Mouse (Mus musculus): ENCODE data around the gene Havcr2.
"Not testable (repeated sequence)": the region's sequence is repeated elsewhere in the genome, so short reads cannot be mapped to it uniquely, and the experiment has no call there.

The Havcr2 gene

DNA sequence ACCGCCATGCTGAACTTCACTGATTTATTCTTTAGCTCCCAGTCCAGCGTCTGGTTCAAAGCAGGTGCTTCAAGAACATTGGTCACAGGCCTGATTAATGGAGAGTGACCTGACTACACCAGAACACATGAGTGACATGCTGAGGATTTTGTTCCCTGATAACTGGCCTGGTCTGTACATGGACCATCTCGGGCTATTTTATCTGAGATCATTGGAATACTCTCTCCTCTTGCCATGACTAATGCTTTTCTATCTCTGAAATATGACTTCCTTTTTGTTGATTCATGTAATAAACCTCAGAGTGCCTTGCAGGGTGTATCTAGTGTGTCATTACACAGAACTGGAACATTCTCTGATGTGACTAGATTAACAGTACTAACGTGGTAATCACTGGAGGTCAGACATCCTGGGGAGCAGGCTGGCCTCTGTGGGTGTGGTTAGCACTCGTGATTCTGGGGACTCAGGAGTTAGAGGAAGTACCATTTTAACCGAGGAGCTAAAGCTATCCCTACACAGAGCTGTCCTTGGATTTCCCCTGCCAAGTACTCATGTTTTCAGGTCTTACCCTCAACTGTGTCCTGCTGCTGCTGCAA is at the start of gene Havcr2:
Gene Havcr2 (plus strand): TSS at position 483 of the 593 bp plus-strand sequence.
- DNase-seq = no peak

DNA sequence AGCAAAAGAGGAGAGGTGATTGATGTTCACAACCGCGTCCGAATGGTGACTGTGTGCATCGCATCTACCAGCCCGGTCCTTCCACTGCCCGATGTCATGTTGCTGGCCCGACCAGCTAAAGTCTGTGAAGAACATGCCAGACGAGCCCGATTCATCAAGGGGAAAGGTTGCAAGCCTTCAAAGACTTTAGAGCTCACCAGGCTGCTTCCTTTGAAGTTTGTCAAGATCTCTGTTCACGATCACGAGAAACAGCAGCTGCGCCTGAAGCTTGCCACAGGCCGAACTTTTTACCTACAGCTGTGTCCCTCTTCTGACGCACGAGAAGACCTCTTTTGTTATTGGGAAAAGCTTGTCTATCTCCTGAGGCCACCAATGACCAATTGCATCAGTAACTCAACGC is 49.7 kb upstream of the Havcr2 start:
- DNase-seq = no peak

DNA sequence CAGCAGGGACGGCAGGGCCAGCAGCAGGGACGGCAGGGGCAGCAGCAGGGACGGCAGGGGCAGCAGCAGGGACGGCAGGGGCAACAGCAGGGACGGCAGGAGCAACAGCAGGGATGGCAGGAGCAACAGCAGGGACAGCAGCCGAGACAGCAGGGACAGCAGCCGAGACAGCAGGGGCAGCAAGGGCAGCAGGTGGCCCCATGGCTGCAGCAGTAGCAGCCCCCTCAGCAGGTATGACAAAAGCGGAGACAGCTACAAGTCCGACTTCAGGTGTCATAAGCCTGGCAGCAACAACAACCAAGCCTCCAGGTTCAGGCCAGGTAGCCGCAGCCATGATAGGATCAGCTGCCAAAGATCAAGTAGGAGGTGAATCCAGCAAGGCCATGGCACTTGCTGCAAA is 48.0 kb upstream of the Havcr2 start:
- peak; percentile 44 to 50 for DNase-seq

DNA sequence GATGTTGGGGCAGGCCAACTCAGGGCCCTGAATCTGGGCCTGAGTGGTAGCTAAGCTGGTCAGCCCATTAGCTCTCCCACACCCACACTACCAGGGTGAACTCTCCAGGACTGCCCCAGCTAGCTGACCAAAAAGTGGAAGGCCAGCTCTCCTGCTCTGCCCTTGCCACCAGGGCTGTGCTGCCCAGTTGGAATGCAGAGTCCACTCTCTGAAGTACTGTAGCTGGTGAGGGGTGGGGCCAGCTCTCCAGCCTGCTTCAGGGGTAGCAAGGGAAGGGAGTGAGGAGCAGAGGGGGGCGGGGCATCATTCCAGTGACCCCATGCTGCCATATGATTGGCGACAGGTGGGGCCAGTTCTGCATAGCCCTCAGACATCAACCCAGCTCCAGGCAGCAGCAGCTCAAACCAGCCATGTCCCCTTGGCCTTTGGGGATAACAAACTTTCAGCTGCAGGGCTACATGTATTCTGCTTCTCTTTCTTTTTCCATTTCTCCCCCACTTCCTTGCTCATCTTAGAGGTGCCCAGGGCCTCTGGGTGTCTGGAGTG is 44.6 kb upstream of the Havcr2 start:
- DNase-seq = no peak

DNA sequence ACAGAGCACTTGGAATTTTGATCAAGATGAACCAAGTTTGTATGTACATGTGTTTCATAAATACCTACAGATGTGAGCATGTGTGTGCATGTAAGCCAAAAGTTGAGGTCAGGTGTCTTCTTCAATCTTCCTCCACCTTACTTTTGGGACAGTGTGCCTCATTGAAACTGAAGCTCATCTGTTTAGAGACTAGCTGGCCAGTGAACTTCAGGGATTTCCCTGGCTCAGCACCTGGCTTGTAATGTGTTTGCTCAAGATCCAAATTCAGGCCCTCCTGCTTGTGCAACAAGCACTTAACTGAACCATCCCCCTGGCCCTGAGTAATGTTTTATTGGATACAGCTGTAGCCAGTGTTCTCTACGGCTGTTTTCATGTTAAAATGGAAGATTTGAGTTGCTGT is 36.3 kb upstream of the Havcr2 start:
- DNase-seq = no peak

DNA sequence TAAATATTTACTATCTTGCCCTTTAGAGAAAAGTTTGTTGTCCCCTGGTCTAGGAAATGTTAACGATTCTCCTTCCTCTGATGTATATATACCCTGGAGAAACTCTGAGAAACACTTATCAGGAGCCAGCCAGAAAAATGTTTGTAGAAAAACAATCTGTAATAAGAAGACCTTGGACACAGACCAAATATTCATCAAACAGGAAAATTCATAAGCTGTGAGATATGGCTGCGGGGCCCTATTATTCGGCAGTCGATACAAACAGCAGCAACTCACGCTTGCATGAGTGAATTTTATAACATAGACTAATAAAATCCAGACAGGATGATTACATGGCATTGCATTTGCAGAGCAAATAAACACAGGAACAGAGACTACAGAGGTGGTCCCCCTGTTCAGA is 35.9 kb upstream of the Havcr2 start:
- DNase-seq = no peak

DNA sequence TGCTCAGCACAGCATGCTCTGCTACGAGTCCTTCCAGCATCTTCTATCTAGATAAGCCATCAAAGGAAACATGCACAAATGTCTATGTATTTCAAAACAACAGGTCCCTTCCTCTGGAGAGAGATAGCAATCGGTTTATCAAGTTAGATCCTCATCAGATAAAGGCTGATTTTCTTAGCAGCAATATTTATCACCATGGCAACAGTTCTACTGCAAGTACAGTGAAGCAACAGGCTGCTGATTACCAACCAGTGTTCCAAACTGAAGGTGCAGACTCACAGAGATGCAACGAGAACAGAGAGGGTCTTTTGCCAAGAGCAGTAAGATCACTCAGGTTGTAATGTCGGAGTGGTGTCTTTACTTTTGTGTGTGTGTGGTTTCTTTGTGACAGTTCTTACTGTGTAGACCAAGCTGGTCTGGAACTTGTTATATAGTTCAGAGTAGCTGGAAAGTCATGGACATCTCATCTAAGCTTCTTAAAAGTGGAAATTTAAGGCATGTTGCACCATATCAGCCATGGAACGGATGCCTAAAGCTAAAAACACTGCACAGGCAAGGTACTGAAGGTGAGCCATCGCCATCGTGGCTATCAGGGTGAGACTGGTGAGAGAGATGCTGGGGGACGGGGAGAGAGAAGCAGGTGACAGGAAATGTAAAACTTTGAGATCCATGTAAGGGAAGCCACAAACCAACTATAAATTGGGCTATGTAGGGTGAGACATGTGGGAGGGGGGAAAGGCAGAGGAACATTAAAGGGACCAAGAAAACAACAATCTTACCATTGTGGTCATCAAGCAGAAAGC is 33.4 kb upstream of the Havcr2 start:
- no peak for DNase-seq

DNA sequence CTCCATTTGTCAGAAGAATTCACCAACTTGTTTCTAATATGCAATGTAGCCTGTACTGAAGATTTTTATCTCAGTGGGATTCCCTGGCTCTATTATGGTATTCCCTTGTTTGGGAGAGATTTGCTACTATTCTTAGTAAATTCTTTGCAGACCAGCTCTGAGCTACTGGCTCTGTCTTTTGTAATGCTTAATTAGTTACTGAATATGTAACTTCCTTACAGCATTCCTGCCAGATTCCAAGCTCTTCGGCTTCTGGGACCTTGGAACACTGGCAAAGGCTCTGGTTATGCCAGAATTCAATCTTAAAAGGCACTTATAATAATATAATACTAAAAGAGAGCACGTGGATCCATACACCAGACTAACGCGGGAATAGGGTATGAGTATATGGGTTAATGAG is 26.6 kb upstream of the Havcr2 start:
- not testable (repeated sequence) for DNase-seq

DNA sequence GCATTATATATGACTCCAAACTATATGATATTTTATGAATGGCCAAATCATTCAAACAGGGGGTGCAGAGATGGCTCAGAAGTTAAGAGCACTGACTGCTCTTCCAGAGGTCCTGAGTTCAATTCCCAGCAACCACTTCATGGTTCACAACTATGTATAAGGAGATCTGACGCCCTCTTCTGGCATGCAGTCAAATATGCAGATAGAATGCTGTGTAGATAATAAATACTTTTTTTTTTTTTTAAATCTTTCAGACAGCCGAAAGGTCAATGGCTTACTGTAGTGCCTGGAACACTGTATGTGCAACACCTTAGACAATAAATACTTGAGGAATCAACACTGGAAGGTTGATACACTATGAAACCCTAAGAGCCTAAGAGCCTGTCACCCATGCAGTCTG is 24.6 kb upstream of the Havcr2 start:
- DNase-seq = no peak

DNA sequence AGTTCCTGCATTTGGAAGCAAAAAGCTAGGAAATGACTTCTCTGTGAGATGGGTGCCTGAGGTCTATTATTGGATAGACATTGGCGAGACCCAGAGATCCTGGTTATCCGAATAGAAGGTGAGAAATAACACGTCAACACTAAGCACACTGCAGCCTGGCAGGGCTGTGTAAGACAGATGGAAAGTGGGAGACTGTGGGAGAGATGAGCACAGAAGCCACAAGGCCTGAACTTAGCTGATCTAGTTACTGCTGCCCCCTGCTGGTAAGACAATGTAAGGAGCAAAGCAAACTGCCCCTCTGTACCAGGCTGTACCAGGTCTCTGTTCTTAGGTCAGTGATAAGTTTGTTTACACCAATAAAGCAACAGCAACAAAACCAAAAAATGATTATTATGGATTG is 23.6 kb upstream of the Havcr2 start:
- peak; percentile 94 to 97 for DNase-seq

DNA sequence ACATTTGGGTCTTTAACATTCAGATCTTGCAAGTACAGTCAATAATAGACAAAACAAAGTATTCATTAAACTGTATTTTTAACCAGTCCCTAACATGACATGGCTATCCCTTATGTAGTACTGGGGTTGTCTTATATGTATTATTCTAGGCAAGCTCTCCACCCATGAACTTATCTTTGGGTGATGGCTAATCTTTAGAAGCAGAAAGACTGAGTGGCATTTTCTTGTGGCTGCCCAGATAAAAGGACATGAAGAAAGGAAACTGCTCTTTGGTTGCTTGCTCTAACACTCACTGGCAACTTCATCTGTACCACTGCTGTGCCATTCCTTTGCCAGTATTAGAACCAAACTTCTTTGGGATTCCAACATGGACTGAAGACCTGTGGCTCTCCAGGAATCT is 19.4 kb upstream of the Havcr2 start:
- DNase-seq = no peak

DNA sequence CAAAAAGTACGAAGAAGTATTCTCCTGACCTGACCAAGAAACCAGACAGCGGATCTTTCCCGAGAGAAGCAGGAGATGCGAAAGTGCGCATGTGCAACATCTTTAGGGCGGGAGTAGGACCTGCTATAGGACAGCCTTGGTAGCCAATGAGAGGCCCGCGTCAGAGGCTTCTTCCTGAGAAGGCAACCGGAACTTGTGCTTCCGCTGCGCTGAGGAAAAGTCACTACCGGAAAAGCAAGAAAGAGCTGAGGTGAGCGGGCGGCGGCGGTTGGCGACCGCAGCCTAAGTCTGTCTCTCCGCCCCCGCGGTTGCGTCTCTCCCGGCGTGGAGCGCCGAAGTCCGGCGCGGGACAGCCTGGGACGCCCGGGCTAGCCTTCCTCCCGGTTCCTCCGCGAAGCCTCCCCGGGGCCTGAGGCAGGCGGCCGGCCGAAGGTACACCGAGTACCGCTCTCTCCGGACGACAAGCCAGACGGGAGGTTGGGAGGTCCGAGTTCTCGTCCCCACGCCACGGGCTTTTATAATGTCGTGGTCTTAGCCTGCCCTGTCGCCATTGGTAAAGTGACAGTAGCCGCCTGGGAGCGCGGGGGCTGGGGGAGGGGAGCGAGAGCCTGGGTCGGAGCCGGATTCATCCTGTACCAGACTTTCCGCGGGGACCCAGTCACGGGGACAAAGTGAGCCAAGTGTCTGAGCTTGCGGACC is 17.8 kb upstream of the Havcr2 start, which contains the start of gene Med7:
Gene Med7 (plus strand): TSS at position 166 of the 699 bp plus-strand sequence.
- DNase-seq = peak; percentile 93 to 96

DNA sequence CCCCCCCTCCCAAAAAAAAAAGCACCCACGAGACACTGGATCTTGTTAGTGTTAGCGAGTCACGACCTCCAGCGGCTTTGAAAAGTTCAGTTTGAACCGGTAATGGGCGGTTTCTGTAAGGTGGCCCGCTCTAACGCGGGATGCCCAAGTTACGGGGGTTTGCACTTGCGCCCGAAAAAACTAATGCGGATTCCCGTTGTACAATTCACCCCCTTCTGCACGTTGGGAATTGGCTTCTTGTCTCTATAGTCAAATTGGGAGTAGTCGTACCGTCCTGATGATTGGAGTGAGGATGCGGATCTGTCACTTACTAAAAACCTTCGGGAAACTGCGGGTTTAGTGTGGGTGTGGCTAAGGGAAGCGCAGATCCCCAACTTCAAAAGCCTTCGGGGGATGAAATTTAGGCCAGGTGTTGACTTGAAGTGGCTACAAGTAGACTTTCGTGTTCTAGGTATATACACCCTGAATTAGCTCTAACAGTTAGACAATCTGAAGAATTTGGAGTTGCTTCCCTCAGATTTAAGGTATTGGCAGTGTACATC is 17.2 kb upstream of the Havcr2 start:
- DNase-seq = no peak

DNA sequence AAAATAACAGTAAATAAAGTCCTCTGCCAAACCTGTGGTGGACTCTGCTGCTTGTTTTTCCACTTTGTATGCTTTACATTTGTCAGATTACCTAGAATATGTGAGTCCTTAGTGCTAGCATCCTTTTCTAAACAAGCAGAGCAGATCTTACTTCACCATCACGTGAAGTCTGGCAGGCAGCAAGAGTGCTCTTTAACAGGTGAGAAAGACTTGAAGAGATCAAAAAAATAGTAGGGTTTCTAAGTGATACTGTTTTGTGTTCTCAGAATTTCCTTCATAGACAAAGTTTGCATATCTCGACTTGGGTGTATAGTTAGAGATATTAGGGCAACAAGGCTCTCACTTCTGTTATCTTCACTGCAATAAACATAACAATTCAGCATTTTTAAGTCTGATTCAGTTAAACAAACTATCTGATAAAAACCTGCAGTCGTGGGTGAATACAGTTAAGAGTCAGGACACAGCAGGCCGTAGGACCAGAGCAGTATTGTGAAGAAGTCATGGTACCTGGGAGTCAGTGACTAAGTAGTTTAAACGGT is 15.7 kb upstream of the Havcr2 start:
- DNase-seq = no peak

DNA sequence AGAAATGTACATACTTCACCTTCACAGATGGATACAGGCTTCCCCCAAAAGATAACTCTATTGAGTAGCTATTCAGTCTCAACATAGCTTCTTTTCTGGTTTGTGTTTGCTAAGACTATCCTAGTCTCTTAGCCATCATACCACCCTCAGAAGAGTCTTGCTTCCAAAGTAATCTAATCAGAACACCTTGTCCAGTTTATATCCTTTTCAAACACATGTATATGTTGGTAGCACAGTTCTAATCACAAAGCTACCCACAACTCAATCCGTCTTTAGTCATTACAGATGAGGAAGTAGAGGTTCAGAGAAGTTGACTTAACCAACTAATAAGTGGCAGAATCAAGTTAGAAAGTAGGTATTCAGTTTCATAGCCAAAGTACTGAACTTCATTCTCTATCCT is 13.0 kb upstream of the Havcr2 start:
- DNase-seq = no peak

DNA sequence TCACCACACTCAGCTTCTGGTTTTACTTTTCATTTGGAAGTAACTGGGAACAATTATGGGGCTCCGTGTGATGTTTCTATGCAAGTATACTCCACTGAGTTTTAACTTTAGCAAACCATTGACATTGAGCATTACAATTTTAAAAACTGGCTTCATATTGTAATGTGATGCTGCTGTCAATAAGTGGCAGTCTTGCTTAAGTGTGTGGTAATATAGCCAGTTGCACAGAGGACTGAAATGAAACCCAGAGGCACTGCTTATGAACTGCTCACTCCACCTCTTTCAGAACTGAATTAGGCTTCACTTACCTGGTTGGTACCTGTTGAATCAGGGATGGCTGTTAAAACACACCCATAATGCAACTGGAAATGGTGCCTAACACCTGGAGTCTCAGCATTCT is 11.6 kb upstream of the Havcr2 start:
- DNase-seq = no peak

DNA sequence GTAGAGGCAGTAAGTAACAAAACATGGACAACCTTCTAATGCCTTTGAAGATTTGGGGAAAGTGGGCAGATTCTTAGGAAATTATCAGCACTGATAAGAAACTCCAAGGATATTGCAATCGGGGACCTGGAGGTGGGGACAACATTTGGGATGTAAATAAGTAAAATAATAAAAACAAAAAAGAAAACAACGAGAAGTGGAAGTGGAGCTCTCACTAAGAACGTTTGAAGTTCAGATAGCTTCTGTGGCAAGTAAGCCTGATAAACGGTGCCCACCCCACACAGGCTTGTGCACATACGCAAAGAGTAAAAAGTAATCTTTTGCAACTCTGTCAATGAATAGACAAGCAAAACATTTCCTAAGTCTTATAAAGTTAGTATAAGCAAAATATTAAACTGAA is 10.8 kb upstream of the Havcr2 start:
- DNase-seq = no peak

DNA sequence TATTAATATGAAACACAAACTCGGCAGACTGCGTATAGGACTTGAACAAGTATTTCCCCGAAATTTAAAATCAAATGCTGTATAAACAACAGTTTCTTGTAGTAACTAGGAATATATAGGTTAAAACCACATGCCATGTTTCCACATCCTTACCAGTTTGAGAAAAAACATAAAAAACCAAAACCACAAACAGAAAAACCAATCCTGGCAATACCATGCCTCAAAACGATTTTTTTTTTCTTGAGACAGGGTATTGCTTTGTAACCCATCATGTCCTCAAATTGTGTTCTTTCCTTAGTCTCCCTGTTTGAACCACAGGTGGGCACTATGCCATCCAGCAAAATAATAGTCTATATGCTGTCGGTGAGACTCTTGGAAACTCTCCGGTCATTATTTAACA is 8.6 kb upstream of the Havcr2 start:
- DNase-seq = no peak

DNA sequence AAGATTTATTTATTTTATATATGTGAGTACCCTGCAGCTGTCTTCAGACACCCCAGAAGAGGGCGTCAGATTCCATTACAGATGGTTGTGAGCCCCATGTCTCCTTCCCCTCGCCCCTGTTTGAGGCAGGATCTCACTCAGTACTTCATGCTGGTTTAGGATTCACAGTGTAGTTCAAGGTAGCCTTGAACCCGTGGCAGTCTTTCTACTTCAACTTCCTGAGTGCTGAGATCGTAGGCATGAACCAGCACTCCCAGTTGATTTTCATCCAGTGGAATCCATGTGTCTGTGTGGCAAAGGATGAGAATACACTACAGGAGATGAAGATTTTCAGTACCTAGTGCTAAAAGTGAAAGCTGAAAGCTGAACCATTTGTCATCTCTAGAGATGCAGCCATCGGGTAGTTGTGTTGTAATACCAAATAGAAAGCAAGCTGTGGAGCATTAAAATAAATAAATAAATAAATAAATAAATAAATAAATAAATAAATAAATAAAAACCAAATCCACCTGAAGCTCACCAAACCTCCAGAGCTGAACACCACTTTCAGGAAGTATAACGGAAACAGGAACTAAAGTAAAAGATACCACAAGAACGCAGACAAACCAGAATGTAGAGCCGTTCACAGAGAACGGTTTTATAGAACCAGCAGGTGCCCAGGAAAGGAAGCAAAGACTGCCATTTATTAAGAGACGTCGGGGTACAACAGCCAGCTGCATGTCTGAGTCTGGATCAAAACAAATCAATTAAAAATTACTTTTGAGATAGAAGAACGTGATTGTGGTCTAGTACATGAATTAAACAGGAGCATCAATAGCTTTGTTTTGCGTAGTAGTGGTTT is 6.9 kb upstream of the Havcr2 start:
- no peak for DNase-seq

DNA sequence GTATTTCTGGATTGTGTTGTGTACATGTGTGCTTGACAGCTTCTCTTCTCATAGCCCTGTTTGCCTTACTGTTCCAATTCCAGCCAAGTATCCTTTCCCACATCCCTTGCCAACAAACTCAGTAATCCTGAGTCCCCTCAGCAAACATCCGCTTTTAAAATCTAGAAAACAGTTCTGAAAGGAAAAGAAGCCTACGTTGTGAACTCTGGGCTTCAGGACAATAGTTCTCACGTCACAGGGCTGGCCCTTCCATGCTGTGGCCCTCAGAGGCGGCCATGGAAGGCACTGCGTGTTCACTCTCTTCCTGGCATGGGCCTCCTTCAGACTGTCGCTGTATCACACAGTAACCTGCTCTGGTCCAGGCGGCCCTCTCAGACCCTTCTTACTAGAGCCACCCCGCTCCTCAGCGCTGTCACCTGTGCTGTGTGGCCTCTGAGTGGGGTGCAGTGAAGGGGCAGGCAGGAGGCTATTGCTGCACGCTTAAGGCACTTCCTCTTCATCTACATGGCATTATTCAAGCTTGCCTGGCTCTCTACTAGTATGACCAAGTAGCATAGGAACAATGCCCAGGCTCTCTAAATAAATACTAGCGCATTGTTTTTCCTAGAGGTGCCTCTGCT is 5.2 kb upstream of the Havcr2 start:
- DNase-seq = peak in 1 of 2 experiments; percentile 5

DNA sequence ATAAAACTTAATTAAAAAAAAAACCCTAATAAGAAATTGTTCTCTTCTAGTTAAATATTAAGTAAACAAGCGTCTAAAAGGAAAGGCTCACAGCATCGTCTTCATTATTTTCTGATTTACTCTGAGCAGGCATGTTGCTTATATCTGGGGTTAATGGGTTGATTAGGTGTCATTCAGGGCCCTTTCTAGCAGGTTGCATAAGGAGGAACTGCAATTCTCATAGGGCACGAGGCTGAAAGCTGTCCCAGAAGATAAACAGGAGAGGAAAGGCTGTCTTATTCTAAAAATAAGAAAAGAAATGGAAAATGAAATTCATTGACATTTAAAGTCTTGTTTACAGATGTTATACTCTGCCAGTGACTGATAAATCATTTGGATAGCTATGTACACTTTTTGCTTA is 5.2 kb downstream of the Havcr2 start:
- no peak for DNase-seq

DNA sequence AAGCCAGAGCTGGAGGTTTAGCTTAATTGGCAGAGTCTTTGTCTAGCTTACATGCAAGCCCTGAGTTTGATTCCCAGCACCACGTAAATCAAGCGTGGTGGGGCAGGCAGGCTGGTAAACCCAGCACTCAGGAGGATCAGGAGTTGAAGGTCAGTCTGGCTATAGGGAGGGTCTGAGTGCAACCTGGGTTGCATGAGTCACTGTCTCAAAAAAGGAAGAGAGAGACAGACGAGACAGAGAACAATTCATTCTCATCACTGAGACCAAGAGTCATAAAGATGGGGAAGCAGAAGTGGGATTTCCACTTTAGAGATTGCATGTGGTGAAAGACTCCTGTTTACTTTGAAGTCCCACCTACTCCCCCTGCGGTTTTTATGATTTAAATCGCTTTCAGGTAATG is 6.6 kb downstream of the Havcr2 start:
- no peak for DNase-seq
